Mouse (Mus musculus): ENCODE results near the gene Tlnrd1. TPM values are rescaled to one million over a fixed set of nuclear protein-coding genes. Genes with fewer than 3 reads are reported as not detected.
"Not testable (repeated sequence)": the region's sequence is repeated elsewhere in the genome, so short reads cannot be mapped to it uniquely, and the experiment has no call there.

Tlnrd1 gene
- polyA plus RNA-seq, 1 experiment: 14.7 TPM

- no peak for TF ChIP-seq GATA1 (IDR thresholded peaks at IDR 0.05; ENCODE audit: low read length)
- no peak for TF ChIP-seq TAL1 (IDR thresholded peaks at IDR 0.05; ENCODE audit: low read length)
- Histone ChIP-seq H3K36me3 (ENCODE audit: control insufficient read depth) (peaks cover 46% of the 10 kb centered on the region), H3K9me3 (ENCODE audit: control insufficient read depth, low read length) (no peaks in the 10 kb centered on the region), H3K4me1 (ENCODE audit: control insufficient read depth) (peaks cover 20% of the 10 kb centered on the region), H3K4me3 (replicated peaks) (no peak overlapping the region), H3K27me3 (ENCODE audit: control insufficient read depth) (no peaks in the 10 kb centered on the region)
Observed at GRCm38 (mm10) chr7:83901425-83901824, 17.3 kb upstream of the Tlnrd1 start.

DNA sequence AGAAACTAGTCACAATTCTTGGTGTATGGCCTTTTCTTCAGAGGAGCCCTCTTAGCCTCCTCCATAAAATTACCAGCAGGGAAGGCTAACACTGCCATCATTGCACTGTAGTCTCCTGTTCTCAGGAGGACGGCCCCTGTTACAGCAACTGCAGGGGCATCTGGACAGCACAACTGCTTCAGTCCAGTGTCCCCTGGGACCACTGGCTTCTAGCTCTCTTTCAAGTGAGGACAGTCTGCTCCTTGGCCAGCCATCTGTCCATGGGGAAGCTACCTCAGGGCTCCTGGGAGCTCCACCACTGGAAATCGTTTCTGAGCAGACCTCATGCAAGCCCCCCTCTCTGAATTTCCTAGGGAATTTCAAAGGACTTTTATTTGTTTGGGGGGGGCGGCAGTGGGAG is 16.4 kb upstream of the Tlnrd1 start:
- Histone ChIP-seq H3K36me3 (ENCODE audit: control insufficient read depth) (peaks cover 53% of the 10 kb centered on the region), H3K4me3 (replicated peaks) (no peak overlapping the region), H3K9me3 (ENCODE audit: control insufficient read depth, low read length) (no peaks in the 10 kb centered on the region), H3K4me1 (ENCODE audit: control insufficient read depth) (peaks cover 21% of the 10 kb centered on the region), H3K27me3 (ENCODE audit: control insufficient read depth) (no peaks in the 10 kb centered on the region)
- TF ChIP-seq TAL1 (IDR thresholded peaks at IDR 0.05; ENCODE audit: low read length): no peak
- TF ChIP-seq GATA1 (IDR thresholded peaks at IDR 0.05; ENCODE audit: low read length): no peak

- Histone ChIP-seq H3K4me1 (ENCODE audit: control insufficient read depth) (peaks cover 32% of the 10 kb centered on the region), H3K4me3 (replicated peaks) (no peak overlapping the region)
- TF ChIP-seq TAL1 (IDR thresholded peaks at IDR 0.05; ENCODE audit: low read length) (no peak), GATA1 (IDR thresholded peaks at IDR 0.05; ENCODE audit: low read length) (no peak)
Observed at GRCm38 (mm10) chr7:83898267-83898666, 14.2 kb upstream of the Tlnrd1 start.

DNA sequence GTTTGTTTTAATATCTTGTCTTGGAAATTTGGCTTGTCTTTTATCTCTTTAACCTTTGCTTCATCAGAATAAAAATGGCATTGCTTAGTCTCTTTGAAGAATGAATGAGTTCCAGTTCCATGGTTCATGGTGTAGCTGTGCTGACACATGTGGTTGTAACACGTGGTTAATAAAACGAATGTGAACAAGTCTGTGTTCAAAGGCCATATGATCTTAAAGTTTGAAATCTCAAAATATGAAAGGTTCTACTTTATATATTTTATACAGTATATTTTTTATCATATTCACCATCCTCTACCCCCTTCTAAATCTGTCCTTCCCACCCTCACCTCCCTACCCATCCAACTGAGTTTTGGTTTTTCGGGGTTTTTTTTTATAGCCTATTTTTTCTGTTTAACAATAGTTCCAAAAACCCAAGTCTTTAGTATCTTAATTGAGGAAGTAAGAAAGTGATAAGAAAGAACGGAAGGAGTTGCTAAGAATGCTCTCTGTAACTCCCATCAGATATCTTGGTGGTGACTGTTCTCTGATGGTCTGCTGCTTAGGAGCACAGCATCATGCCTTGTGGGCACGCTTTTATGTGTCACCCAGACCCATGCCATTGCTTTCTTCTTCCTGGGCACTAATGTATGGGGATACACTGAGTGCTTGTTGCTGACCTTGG is 12.1 kb upstream of the Tlnrd1 start:
- H3K36me3 ChIP-seq (ENCODE audit: control insufficient read depth): peaks cover 63% of the 10 kb centered on the region
- no peaks in the 10 kb centered on the region for H3K9me3 ChIP-seq (ENCODE audit: control insufficient read depth, low read length)
- H3K4me1 ChIP-seq (ENCODE audit: control insufficient read depth): peaks cover 46% of the 10 kb centered on the region
- no peak overlapping the region for H3K4me3 ChIP-seq (replicated peaks)
- no peaks in the 10 kb centered on the region for H3K27me3 ChIP-seq (ENCODE audit: control insufficient read depth)
- no peak for TF ChIP-seq GATA1 (IDR thresholded peaks at IDR 0.05; ENCODE audit: low read length)

More at GRCm38 (mm10) chr7:83898267-83898666, 14.2 kb upstream of the Tlnrd1 start:
- no peaks in the 10 kb centered on the region for H3K27me3 ChIP-seq (ENCODE audit: control insufficient read depth)
- peaks cover 67% of the 10 kb centered on the region for H3K36me3 ChIP-seq (ENCODE audit: control insufficient read depth)
- no peaks in the 10 kb centered on the region for H3K9me3 ChIP-seq (ENCODE audit: control insufficient read depth, low read length)

- Histone ChIP-seq H3K9me3 (ENCODE audit: control insufficient read depth, low read length) (no peaks in the 10 kb centered on the region), H3K27me3 (ENCODE audit: control insufficient read depth) (no peaks in the 10 kb centered on the region), H3K4me1 (ENCODE audit: control insufficient read depth) (peaks cover 59% of the 10 kb centered on the region), H3K4me3 (replicated peaks) (no peak overlapping the region), H3K36me3 (ENCODE audit: control insufficient read depth) (peaks cover 48% of the 10 kb centered on the region)
- no peak for TF ChIP-seq GATA1 (IDR thresholded peaks at IDR 0.05; ENCODE audit: low read length)
- no peak for TF ChIP-seq TAL1 (IDR thresholded peaks at IDR 0.05; ENCODE audit: low read length)
Observed at GRCm38 (mm10) chr7:83894348-83894747, 10.2 kb upstream of the Tlnrd1 start.

DNA sequence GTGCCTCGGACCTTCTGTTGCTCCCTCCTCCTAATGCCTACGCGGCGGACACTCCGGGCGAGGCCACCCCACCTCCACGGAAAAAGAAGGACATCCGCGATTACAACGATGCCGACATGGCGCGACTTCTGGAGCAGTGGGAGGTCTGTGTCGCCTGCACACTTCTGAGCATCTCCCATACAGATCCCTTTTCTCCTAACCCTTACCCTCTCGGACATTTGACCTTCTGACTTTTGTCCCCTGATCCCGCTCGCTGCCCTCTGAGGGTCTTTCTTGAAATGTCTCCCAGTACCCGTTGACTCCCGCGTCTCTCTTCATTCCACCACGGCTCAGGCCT is 8.2 kb upstream of the Tlnrd1 start:
- Histone ChIP-seq H3K4me1 (ENCODE audit: control insufficient read depth) (peaks cover 57% of the 10 kb centered on the region), H3K4me3 (replicated peaks) (peak overlapping the region; percentile 68), H3K27me3 (ENCODE audit: control insufficient read depth) (no peaks in the 10 kb centered on the region), H3K9me3 (ENCODE audit: control insufficient read depth, low read length) (no peaks in the 10 kb centered on the region), H3K36me3 (ENCODE audit: control insufficient read depth) (peaks cover 35% of the 10 kb centered on the region)
- TF ChIP-seq GATA1 (IDR thresholded peaks at IDR 0.05; ENCODE audit: low read length) (no peak), TAL1 (IDR thresholded peaks at IDR 0.05; ENCODE audit: low read length) (no peak)

DNA sequence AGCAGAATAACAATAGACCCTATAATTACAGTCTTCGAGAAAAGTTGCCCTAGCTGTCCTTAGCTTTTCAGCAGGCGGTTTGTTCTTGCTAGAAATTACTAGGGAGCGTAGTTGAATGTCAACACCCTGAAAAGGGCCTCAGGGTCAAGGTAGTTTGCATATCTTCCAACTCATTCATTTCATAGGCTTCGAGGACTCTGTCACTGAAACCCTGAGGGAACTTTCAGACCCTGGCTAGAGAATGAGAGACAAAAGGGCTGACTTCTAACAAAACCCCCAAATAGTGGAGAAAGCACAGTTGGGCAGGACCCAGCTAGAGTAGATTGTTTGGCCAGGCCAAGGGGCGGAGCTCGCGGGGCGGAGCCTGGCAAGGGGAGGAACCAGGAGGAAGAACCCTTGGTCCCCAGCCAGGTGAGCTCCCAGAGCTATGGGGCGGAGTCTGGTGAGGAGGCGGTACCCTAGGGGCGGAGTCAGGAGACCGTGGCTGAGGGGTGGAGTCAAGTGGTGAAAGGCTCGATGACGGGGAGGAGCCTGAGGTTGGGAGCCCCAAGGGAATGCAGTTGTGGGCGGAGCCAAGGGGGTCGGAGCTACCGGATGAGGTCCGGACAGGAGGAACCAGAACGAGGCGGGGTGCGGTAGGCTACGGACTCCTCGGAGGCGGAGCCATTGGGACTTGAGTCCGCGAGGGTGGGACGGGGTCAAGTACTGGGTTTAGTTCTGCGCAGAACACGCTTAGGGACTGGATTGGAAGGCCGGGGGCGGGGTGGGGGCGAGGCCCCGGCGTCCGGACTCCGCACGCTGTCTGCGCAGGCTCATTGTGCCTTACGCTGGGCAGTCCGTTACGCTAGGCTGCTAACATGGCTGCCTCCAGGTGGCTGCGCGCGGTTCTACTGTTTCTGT is 7.6 kb upstream of the Tlnrd1 start:
- H3K36me3 ChIP-seq (ENCODE audit: control insufficient read depth): peaks cover 37% of the 10 kb centered on the region
- no peaks in the 10 kb centered on the region for H3K9me3 ChIP-seq (ENCODE audit: control insufficient read depth, low read length)
- no peaks in the 10 kb centered on the region for H3K27me3 ChIP-seq (ENCODE audit: control insufficient read depth)
- H3K4me1 ChIP-seq (ENCODE audit: control insufficient read depth): peaks cover 63% of the 10 kb centered on the region
- TF ChIP-seq GATA1 (IDR thresholded peaks at IDR 0.05; ENCODE audit: low read length): no peak
- no peak for TF ChIP-seq TAL1 (IDR thresholded peaks at IDR 0.05; ENCODE audit: low read length)
- peak overlapping the region; percentile 68 for H3K4me3 ChIP-seq (replicated peaks)

DNA sequence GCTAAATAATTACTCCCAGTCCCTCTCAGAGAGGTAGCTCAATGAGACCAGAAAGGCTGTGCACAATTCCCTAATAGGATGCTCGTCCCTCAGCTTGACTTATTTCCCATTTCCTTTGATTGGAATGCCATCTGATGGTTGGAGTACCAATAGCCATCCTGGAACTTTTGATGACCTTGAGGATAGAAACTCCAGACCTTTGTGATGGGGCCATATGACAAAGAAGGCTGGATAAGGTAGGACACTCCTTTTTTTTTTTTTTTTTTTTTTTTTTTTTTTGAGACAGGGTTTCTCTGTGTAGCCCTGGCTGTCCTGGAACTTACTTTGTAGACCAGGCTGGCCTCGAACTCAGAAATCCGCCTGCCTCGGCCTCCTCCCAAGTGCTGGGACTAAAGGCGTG is 5.8 kb upstream of the Tlnrd1 start:
- H3K4me3 ChIP-seq (replicated peaks); H3K9me3 ChIP-seq (ENCODE audit: control insufficient read depth, low read length); H3K27me3 ChIP-seq (ENCODE audit: control insufficient read depth): not testable (repeated sequence)
- Histone ChIP-seq H3K4me1 (ENCODE audit: control insufficient read depth) (peaks cover 78% of the 10 kb centered on the region), H3K36me3 (ENCODE audit: control insufficient read depth) (peaks cover 26% of the 10 kb centered on the region)

DNA sequence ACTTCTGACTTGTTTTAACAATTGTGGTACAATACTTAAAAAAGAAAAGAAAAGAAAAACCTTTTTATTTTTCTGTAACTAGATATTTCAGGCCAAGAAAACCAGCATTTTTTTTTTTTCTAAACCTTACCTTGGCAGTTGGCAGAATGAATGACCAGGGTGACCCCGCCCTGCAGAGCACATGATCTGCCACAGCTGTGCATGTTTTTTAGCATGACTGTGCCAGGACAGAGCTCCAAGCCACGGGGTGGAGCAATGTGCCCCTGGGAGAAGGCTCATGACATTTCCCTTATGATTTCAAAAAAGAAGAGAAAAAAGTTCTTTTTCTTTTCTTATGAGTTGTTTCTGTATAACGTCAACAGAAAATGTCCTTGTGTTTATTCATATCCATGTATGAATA is 5.3 kb upstream of the Tlnrd1 start:
- H3K36me3 ChIP-seq (ENCODE audit: control insufficient read depth): peaks cover 21% of the 10 kb centered on the region
- peaks cover 78% of the 10 kb centered on the region for H3K4me1 ChIP-seq (ENCODE audit: control insufficient read depth)
- no peaks in the 10 kb centered on the region for H3K27me3 ChIP-seq (ENCODE audit: control insufficient read depth)
- TF ChIP-seq TAL1 (IDR thresholded peaks at IDR 0.05; ENCODE audit: low read length) (no peak), GATA1 (IDR thresholded peaks at IDR 0.05; ENCODE audit: low read length) (no peak)
- no peak overlapping the region for H3K4me3 ChIP-seq (replicated peaks)
- no peaks in the 10 kb centered on the region for H3K9me3 ChIP-seq (ENCODE audit: control insufficient read depth, low read length)
